Mouse (Mus musculus) cerebellum, postnatal 25 days (tissue): Measurements from ENCODE around the gene Nos1.

Source experiments
- DNase-seq, 2 experiments: peaks; one replicate each; pipeline ENCODE4 v3.0.0; 2021; ENCODE audit warnings: mixed read lengths in 2 of 2

Nos1 gene

GRCm38 (mm10) chr5:118002059-118002458 is 221.2 kb downstream of the Nos1 start:
- peak; percentile 83 to 89 for DNase-seq

GRCm38 (mm10) chr5:118004619-118005018 is 223.8 kb downstream of the Nos1 start:
- DNase-seq = peak; percentile 81 to 88

- DNase-seq = peak; percentile 78 to 83
Observed at GRCm38 (mm10) chr5:118005728-118006127, 224.9 kb downstream of the Nos1 start.

- DNase-seq = no peak
Observed at GRCm38 (mm10) chr5:118008344-118008743, 227.5 kb downstream of the Nos1 start.
